19 mouse cellular contexts compared by ENCODE assay signal in the genomic region with DNA sequence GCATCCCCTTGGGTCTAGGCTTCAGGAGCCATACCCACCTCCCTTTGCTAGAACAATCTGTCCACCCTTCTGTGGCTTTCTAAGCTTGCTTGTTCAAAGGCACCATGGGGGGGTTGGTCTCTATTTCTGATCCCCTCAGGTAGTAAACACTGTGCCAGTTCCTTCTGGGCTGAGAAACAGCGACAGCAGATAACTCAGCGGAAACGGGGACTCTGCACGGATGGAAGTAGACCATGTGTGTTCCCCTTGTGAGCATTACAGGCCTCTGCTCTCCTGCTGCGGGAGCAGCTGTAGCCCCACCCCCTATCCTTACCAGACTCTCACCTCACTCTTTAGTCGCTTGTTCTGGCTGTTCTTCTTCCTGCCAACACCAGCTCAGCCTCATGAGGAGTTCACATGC. TPM values are rescaled to one million over a fixed set of nuclear protein-coding genes. Genes with fewer than 3 reads are reported as not detected.
DNase-seq lines count a peak whose midpoint lies in the region; ATAC-seq and TF ChIP-seq lines count a peak whose summit lies in the region.
"Had no signal": no experiment of that assay in that cellular context is flagged by ENCODE, and none has a peak within 500 bp of the region (broad histone marks: within the 10 kb centered on the region; RNA-seq: fewer than 3 reads in every experiment).

No protein-coding gene starts in this region.

- no peak overlapping the region for H3K4me2 ChIP-seq in hindbrain, postnatal 0 days (ENCODE audit: low read depth, low read length)
- no peak overlapping the region for H3K4me2 ChIP-seq in hindbrain, embryonic 11.5 days (replicated peaks; ENCODE audit: low read depth, low read length)
- H3K4me2 ChIP-seq: heart, embryonic 15.5 days; limb, embryonic 15.5 days; neural tube, embryonic 12.5 days had no signal

- peak; percentile 66; the same call in 1 of the 2 replicates for ATAC-seq in hindbrain, postnatal 0 days
- no peak for ATAC-seq in hindbrain, embryonic 11.5 days (ENCODE audit: low FRiP score)
- peak; percentile 95 for ATAC-seq in cerebellum, adult (ENCODE audit: insufficient number of reproducible peaks, low FRiP score, low TSS enrichment)
- ATAC-seq in megakaryocyte progenitor cell, adult 5-6 weeks (replicated peaks; ENCODE audit: poor library complexity) = no peak

- H3K9ac ChIP-seq in hindbrain, postnatal 0 days (replicated peaks; ENCODE audit: low read length) = no peak overlapping the region
- H3K9ac ChIP-seq in hindbrain, embryonic 11.5 days (ENCODE audit: low read depth, low read length) = no peak overlapping the region
- H3K9ac ChIP-seq: heart, embryonic 15.5 days; limb, embryonic 15.5 days; neural tube, embryonic 12.5 days had no signal

- no peak for TF ChIP-seq CTCF in hindbrain, postnatal 0 days (IDR thresholded peaks at IDR 0.05; ENCODE audit: low read depth)

- H3K27me3 ChIP-seq in hindbrain, postnatal 0 days (ENCODE audit: insufficient read depth, low read length) = no peaks in the 10 kb centered on the region
- no peaks in the 10 kb centered on the region for H3K27me3 ChIP-seq in hindbrain, embryonic 11.5 days (ENCODE audit: control insufficient read depth, insufficient read depth, low read length)
- H3K27me3 ChIP-seq: heart, embryonic 15.5 days; limb, embryonic 15.5 days; neural tube, embryonic 12.5 days had no signal

- intact Hi-C loops in heart, postnatal 36 days (cut with DNase I) = no loop called here

- peak overlapping the region; percentile 20; the same call in 1 of the 2 replicates for H3K27ac ChIP-seq in hindbrain, postnatal 0 days
- H3K27ac ChIP-seq in hindbrain, embryonic 11.5 days (ENCODE audit: low read depth, low read length) = no peak overlapping the region
- H3K27ac ChIP-seq: heart, adult 2 months; heart, embryonic 15.5 days; limb, embryonic 15.5 days; neural tube, embryonic 12.5 days had no signal

- H3K36me3 ChIP-seq in hindbrain, postnatal 0 days (ENCODE audit: insufficient read depth, low read length) = no peaks in the 10 kb centered on the region
- no peaks in the 10 kb centered on the region for H3K36me3 ChIP-seq in hindbrain, embryonic 11.5 days (ENCODE audit: control insufficient read depth, insufficient read depth, low read length)
- H3K36me3 ChIP-seq: heart, embryonic 15.5 days; limb, embryonic 15.5 days; neural tube, embryonic 12.5 days had no signal

- 44% methylated on average over 6 of the region's 6 CpGs for WGBS in hindbrain, postnatal 0 days
- WGBS in hindbrain, embryonic 11.5 days = 61% methylated on average over 6 of the region's 6 CpGs

- peaks cover 3% of the 10 kb centered on the region; the same call in 1 of the 2 replicates for H3K4me1 ChIP-seq in hindbrain, postnatal 0 days (ENCODE audit: insufficient read depth, low read length)
- no peaks in the 10 kb centered on the region for H3K4me1 ChIP-seq in hindbrain, embryonic 11.5 days (replicated peaks; ENCODE audit: control insufficient read depth, insufficient read depth, low read length)
- H3K4me1 ChIP-seq: heart, embryonic 15.5 days; limb, embryonic 15.5 days; neural tube, embryonic 12.5 days had no signal

- peak; percentile 63 for DNase-seq in hindbrain, postnatal 0 days (ENCODE audit: low spot score)
- no peak for DNase-seq in hindbrain, embryonic 11.5 days (ENCODE audit: low spot score)
- DNase-seq in brain, adult 2 months (ENCODE audit: low read depth, low spot score) = peak; percentile 99
- DNase-seq in cerebellum, postnatal 10 days = peak; percentile 97
- DNase-seq in kidney, adult 8-10 months = no peak
- DNase-seq in heart, postnatal 36 days = no peak
- DNase-seq: adrenal gland, postnatal 25 days; gastrocnemius, postnatal 10 days; heart, adult 2 months; kidney, adult 9 months; kidney, postnatal 36 days; lung, postnatal 14 days; thymus, postnatal 4 days had no signal

- H3K4me3 ChIP-seq in hindbrain, postnatal 0 days (ENCODE audit: low read length) = no peak overlapping the region
- H3K4me3 ChIP-seq in hindbrain, embryonic 11.5 days (ENCODE audit: low read depth, low read length) = no peak overlapping the region
- H3K4me3 ChIP-seq: heart, adult 2 months; heart, embryonic 15.5 days; limb, embryonic 15.5 days; neural tube, embryonic 12.5 days had no signal

- H3K9me3 ChIP-seq in hindbrain, postnatal 0 days (ENCODE audit: low read length) = no peaks in the 10 kb centered on the region
- no peaks in the 10 kb centered on the region for H3K9me3 ChIP-seq in hindbrain, embryonic 11.5 days (ENCODE audit: control insufficient read depth, low read length)
- H3K9me3 ChIP-seq: heart, embryonic 15.5 days; limb, embryonic 15.5 days; neural tube, embryonic 12.5 days had no signal

RNA-seq across cellular contexts. Expression of a gene that starts 58.2 kb away (rescaled TPM):
- 29.0 and 36.0 TPM in 2 replicates for total RNA-seq in hindbrain, postnatal 0 days (2014; rRNA removed)
- 18.1 and 20.0 TPM in 2 replicates for polyA plus RNA-seq in hindbrain, postnatal 0 days (2015; fragmentation: Nextera tagmentation; extraction: Ambion mirVana)
- 3.8 and 7.8 TPM in 2 replicates for polyA plus RNA-seq in hindbrain, embryonic 11.5 days (2014; fragmentation: Nextera tagmentation; extraction: Ambion mirVana)
- total RNA-seq in megakaryocyte progenitor cell, adult 5-6 weeks (2015) = not detected in 2 replicates
- not detected in 2 replicates for total RNA-seq in megakaryocyte progenitor cell, adult 5-6 weeks (2017)
- total RNA-seq in heart, postnatal 36 days (2021) = not detected
- total RNA-seq: heart, adult 2 months; megakaryocyte-erythroid progenitor cell, adult 5-6 weeks had no signal
- polyA plus RNA-seq: heart, adult 2 months had no signal

Comparison
In these comparisons a context has a peak if more than half of its experiments do, and no peak if none do; other contexts are left out.
1. ATAC-seq: peak in hindbrain, postnatal 0 days (single experiment) and cerebellum, adult (single experiment); none in hindbrain, embryonic 11.5 days (single experiment) and megakaryocyte progenitor cell, adult 5-6 weeks (single experiment).
2. DNase-seq: peak in hindbrain, postnatal 0 days (single experiment), brain, adult 2 months (single experiment) and cerebellum, postnatal 10 days (2 of 2); none in hindbrain, embryonic 11.5 days (single experiment), kidney, adult 8-10 months (0 of 2) and heart, postnatal 36 days (0 of 2).
3. RNA of a gene that starts 58.2 kb away (total RNA-seq): 29.0 to 36.0 TPM in hindbrain, postnatal 0 days; not detected in heart, postnatal 36 days and not detected in megakaryocyte progenitor cell, adult 5-6 weeks; every median in the first group is over 10 times any median in the second.